Mouse (Mus musculus) heart, embryonic 16.5 days (tissue): ENCODE data around the gene Bud23. TPM values are rescaled to one million over a fixed set of nuclear protein-coding genes. Genes with fewer than 3 reads are reported as not detected.
A peak's percentile ranks its signal among the peaks of the same experiment; 100 is the strongest.

Experiments
- ATAC-seq: fragments of 200-750 bp; cut with Nextera tagmentation; replicated peaks from 2 replicates; pipeline ENCODE4 v1.8.0; 2017; ENCODE audit warnings: moderate number of reproducible peaks; ENCODE audit not compliant: insufficient read depth, low FRiP score; ENCODE audit errors: extremely low read depth
- H3K27ac ChIP-seq: fragments of 300-500 bp; sonication (generic); 2 replicates; pipeline ENCODE4 v1.5.1; 2014; ENCODE audit warnings: mild to moderate bottlenecking, low read length, control low read depth, moderate library complexity
- H3K27me3 ChIP-seq: fragments of 300-500 bp; sonication (generic); 2 replicates; pipeline ENCODE4 v1.6.1; 2014; ENCODE audit warnings: low read length, mixed read lengths; ENCODE audit not compliant: control insufficient read depth, insufficient read depth
- H3K36me3 ChIP-seq: fragments of 300-500 bp; sonication (generic); 2 replicates; pipeline ENCODE4 v1.6.1; 2014; ENCODE audit not compliant: control insufficient read depth, insufficient read depth
- H3K4me1 ChIP-seq: fragments of 300-500 bp; sonication (generic); 2 replicates; pipeline ENCODE4 v1.6.1; 2014; ENCODE audit warnings: low read length, mixed read lengths; ENCODE audit not compliant: control insufficient read depth, insufficient read depth
- H3K4me2 ChIP-seq: fragments of 300-500 bp; sonication (generic); 2 replicates; pipeline ENCODE4 v1.6.1; 2014; ENCODE audit warnings: low read depth, mild to moderate bottlenecking, control low read depth, low read length
- H3K4me3 ChIP-seq: fragments of 300-500 bp; sonication (generic); 2 replicates; pipeline ENCODE4 v1.5.1; 2014; ENCODE audit warnings: mild to moderate bottlenecking, control low read depth, low read length
- H3K9ac ChIP-seq: fragments of 300-500 bp; sonication (generic); 2 replicates; pipeline ENCODE4 v1.6.1; 2014; ENCODE audit warnings: low read length, control low read depth
- H3K9me3 ChIP-seq: fragments of 300-500 bp; sonication (generic); replicated peaks from 2 replicates; pipeline ENCODE4 v1.6.1; 2016; ENCODE audit warnings: low read length; ENCODE audit not compliant: control insufficient read depth
- WGBS: fragments of 180-500 bp; shearing (Covaris S2); extraction: QIAGEN DNeasy Blood & Tissue Kit; methylation state at CpG from one replicate; pipeline ENCODE4 v1.1.7; 2014; 5-methylcytosine and 5-hydroxymethylcytosine counted together
- polyA plus RNA-seq: library from polyadenylated mRNA; unstranded; fragments of >200 nt; fragmentation: Nextera tagmentation; extraction: Ambion mirVana; gene quantifications from 2 replicates; pipeline ENCODE4 v1.2.1, GENCODE M21; 2015

Gene Bud23
- polyA plus RNA-seq, 1 experiment from 2014 or later = 59.7 TPM

- Histone ChIP-seq H3K4me3 (no peak overlapping the region), H3K4me2 (no peak overlapping the region), H3K9me3 (no peaks in the 10 kb centered on the region), H3K4me1 (no peaks in the 10 kb centered on the region), H3K27ac (no peak overlapping the region), H3K27me3 (peaks cover 2% of the 10 kb centered on the region; the same call in 1 of the 2 replicates), H3K9ac (no peak overlapping the region), H3K36me3 (no peaks in the 10 kb centered on the region)
- WGBS = 61% methylated on average over 4 of the region's 4 CpGs
- ATAC-seq = no peak
Measured at GRCm38 (mm10) chr5:135075655-135076054, 10.9 kb upstream of the Bud23 start.

DNA sequence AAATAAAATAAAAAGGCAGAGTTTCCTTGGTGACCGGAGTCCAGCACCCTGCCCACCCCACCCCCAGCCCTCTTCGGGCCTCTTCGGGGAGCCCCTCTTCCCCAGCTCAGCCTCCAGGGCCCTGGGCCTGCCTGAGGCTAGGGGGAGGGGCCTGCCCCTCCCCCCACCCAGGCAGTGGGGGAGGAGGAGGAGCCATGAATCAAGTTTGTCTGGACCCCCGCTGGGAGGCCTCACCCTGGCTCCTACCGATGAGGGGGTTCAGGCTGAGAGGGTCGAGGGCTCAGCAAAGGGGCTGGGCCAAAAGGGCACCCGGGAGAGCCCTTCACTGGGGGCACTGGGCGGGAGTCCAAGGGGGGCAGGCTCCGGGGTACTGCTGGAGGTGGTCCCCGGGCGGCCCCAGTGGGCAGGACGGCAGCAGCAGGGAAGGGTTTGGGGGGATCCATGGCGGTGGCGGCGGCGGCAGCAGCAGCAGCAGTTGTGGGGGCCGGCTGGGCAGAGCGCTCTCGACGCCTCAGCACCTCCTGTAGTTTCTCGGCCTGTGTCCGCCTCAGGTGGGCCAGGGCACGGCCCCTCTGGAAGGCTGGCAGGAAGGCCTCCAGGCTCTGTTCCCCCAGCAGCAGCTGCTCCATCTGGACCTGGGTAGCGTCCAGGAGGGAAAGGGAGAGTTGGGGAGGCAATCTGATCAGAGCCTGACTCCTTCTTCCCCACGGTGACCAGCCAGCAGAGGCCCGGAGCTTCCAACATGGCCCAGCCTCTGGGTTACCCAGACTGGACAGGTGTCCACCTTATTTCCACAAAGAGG, 8.8 kb upstream of the Bud23 start:
- Histone ChIP-seq H3K36me3 (no peaks in the 10 kb centered on the region), H3K9me3 (no peaks in the 10 kb centered on the region), H3K27me3 (no peaks in the 10 kb centered on the region), H3K4me1 (no peaks in the 10 kb centered on the region), H3K4me2 (no peak overlapping the region), H3K4me3 (no peak overlapping the region), H3K9ac (no peak overlapping the region), H3K27ac (no peak overlapping the region)
- 36% methylated on average over 26 of the region's 26 CpGs for WGBS
- no peak for ATAC-seq

- H3K4me1 ChIP-seq = no peaks in the 10 kb centered on the region
- no peak overlapping the region for H3K4me3 ChIP-seq
- H3K36me3 ChIP-seq = peaks cover 2% of the 10 kb centered on the region; the same call in 1 of the 2 replicates
- H3K9me3 ChIP-seq = no peaks in the 10 kb centered on the region
- no peak overlapping the region for H3K27ac ChIP-seq
- H3K9ac ChIP-seq = no peak overlapping the region
- H3K27me3 ChIP-seq = no peaks in the 10 kb centered on the region
- no peak overlapping the region for H3K4me2 ChIP-seq
- ATAC-seq = no peak
- WGBS = 67% methylated on average over 6 of the region's 6 CpGs
Measured at GRCm38 (mm10) chr5:135072720-135073119, 8.0 kb upstream of the Bud23 start.

DNA sequence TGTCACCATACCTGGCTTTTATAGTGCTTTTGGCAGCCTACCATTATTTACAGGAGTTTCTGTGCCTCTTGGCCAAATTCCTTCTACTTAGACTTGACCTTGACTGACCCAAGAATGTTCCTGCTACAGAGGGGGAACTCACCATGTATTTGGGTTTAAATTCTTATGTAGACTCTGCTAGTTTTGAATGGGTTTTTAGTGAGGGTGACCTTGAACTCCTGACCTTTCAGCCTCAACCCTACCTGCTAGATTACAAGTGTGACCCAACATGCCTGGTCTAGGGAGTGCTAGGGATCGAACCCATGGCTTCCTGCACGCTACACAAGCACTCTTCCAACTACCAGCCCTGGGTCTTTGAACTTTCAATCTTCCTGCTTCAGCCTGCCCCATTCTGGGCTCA, 7.3 kb upstream of the Bud23 start:
- H3K4me2 ChIP-seq = no peak overlapping the region
- WGBS = 81% methylated on average over 2 of the region's 2 CpGs

DNA sequence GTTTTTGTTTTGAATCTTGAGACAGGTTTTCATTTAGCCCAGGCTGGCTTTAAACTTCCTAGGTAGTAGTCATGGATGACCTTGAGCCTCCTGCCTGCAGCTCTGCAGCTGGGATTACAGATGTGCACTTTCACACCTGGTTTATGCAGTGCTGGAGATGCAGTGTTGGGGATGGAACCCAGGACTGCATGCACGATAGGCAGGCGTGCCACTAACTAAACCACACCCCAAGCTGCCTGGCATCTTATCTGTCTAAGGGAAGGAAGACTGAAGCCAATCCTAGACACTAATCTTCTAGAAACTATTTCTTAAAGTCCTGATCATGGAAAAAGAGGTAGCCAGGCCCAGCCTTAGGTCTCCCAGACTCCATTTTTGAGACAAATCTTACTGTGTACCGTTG, 5.7 kb upstream of the Bud23 start:
- peaks cover 2% of the 10 kb centered on the region; the same call in 1 of the 2 replicates for H3K36me3 ChIP-seq
- H3K9me3 ChIP-seq = no peaks in the 10 kb centered on the region
- no peak overlapping the region for H3K4me3 ChIP-seq
- no peak overlapping the region for H3K27ac ChIP-seq
- no peaks in the 10 kb centered on the region for H3K27me3 ChIP-seq
- no peak overlapping the region for H3K4me2 ChIP-seq
- whole genome bisulfite sequencing = 77% methylated on average over 3 of the region's 3 CpGs
- H3K9ac ChIP-seq = no peak overlapping the region
- H3K4me1 ChIP-seq = peaks cover 3% of the 10 kb centered on the region
- no peak for ATAC-seq

More for the DNA sequence above, 7.3 kb upstream of the Bud23 start:
- Histone ChIP-seq H3K4me1 (no peaks in the 10 kb centered on the region), H3K27ac (no peak overlapping the region), H3K4me3 (no peak overlapping the region), H3K36me3 (peaks cover 2% of the 10 kb centered on the region; the same call in 1 of the 2 replicates), H3K9me3 (no peaks in the 10 kb centered on the region), H3K27me3 (no peaks in the 10 kb centered on the region), H3K9ac (no peak overlapping the region)
- ATAC-seq = no peak

DNA sequence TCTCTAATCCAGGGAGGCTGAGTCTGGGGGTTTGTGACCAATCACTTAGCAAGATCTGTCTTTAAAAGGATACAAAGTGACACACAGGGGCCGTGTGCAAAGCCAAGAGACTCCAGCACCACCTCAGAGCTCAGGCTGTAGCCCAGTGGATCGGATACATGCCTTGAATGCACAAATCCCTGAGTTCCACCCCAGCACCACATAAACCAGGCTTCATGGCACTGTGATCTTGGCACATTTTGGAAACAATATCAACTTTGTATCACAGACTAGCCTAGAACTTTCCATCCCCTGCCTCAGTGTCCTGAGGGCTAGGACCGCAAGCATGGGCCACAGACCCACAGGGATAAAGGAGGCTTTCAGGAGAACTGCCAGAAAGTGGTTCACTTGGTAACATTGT, 1.2 kb upstream of the Bud23 start:
- Histone ChIP-seq H3K4me1 (peaks cover 14% of the 10 kb centered on the region), H3K27me3 (no peaks in the 10 kb centered on the region), H3K36me3 (peaks cover 3% of the 10 kb centered on the region), H3K9me3 (no peaks in the 10 kb centered on the region), H3K27ac (no peak overlapping the region), H3K4me3 (no peak overlapping the region), H3K4me2 (no peak overlapping the region), H3K9ac (no peak overlapping the region)
- no peak for ATAC-seq
- WGBS = 87% methylated on average over 3 of the region's 3 CpGs

- Histone ChIP-seq H3K27ac (peak overlapping the region; percentile 64), H3K36me3 (peaks cover 17% of the 10 kb centered on the region), H3K27me3 (no peaks in the 10 kb centered on the region), H3K4me1 (peaks cover 14% of the 10 kb centered on the region), H3K9ac (peak overlapping the region; percentile 87), H3K9me3 (no peaks in the 10 kb centered on the region), H3K4me3 (peak overlapping the region; percentile 73), H3K4me2 (peak overlapping the region; percentile 95)
- peak; percentile 37 for ATAC-seq
- WGBS = under 1% methylated on average over 40 of the region's 40 CpGs
Measured at GRCm38 (mm10) chr5:135064382-135064766, 385 bp downstream of the Bud23 start.

DNA sequence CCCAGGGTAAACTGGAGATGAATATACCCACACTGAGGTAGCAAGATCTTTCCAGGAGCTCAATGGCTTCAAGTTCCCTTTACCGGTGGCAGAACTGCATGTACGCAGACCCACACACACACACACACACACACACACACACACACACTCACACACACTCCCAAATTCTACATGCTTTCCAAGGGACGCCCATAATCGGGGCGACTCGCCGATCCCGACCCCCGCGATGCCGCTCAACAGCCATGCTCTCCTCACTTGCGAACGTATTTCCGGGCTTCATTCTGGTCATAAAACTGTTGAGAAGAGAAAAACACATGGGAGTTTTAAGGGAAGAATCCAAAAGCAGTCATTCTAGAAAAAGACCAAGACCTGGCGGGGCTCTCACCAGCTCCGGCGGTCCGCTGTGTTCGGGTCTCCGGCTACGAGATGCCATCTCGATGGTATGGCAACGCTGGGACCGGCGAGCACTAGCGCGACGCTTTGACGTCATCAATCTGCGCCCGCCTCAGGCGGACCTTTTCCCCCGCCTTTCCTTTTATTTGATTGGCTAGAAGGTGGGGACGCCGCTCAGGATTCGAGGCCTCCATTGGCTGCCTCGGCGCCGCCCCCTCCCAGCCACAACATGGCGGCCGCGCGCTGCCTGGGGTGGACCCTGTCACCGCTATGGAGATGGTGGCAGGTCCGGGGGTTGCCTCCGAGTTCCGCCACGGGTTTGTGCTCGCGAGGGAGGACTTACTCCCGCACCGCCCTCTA, 954 bp downstream of the Bud23 start, which contains the start of gene Dnajc30:
Gene Dnajc30, plus strand, starts transcription at position 574 of the 753 bp plus-strand sequence.
- no peaks in the 10 kb centered on the region for H3K9me3 ChIP-seq
- peak within 1 kb of the TSS; percentile 95 for H3K4me2 ChIP-seq
- peak within 1 kb of the TSS; percentile 87 for H3K9ac ChIP-seq
- H3K27me3 ChIP-seq = no peaks in the 10 kb centered on the region
- peak; percentile 96 for ATAC-seq
- peak within 1 kb of the TSS; percentile 64 for H3K27ac ChIP-seq
- H3K4me3 ChIP-seq = peak within 1 kb of the TSS; percentile 73
- H3K36me3 ChIP-seq = peaks cover 17% of the 10 kb centered on the region
- whole genome bisulfite sequencing = under 1% methylated on average over 52 of the region's 52 CpGs
- peaks cover 14% of the 10 kb centered on the region for H3K4me1 ChIP-seq

DNA sequence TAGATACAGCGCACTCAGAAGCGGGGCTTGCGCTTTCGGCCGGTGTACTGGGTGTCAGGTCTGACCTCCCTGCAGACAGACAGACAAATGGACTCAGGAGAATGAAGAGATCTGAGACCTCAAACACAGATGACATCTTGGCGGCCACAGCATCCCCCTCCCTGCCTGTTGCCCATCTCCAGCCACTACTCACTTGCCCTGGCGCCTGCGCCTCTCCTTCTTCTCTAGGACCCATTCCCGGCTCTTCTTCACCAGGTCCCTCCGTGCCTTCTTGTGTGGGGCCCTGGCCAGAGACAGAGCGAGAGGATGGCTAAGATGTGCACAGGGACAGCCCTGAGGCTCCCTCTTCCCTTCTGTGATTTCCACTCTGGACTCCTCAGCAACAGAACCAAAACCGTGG, 11.4 kb downstream of the Bud23 start:
- ATAC-seq = no peak
- no peaks in the 10 kb centered on the region for H3K9me3 ChIP-seq
- no peaks in the 10 kb centered on the region for H3K4me1 ChIP-seq
- WGBS = 68% methylated on average over 12 of the region's 12 CpGs
- H3K27me3 ChIP-seq = no peaks in the 10 kb centered on the region
- H3K36me3 ChIP-seq = peaks cover 22% of the 10 kb centered on the region; the same call in 1 of the 2 replicates
- no peak overlapping the region for H3K4me2 ChIP-seq
- no peak overlapping the region for H3K27ac ChIP-seq
- H3K9ac ChIP-seq = no peak overlapping the region
- H3K4me3 ChIP-seq = no peak overlapping the region
